Mouse (Mus musculus) brown adipose tissue, adult 24 weeks (tissue): ENCODE measurements around the gene Aars. TPM values are rescaled to one million over a fixed set of nuclear protein-coding genes. Genes with fewer than 3 reads are reported as not detected.

Experiments used
- polyA plus RNA-seq: library from polyadenylated mRNA; stranded (reverse); fragments of >200 nt; gene quantifications from 2 replicates; pipeline ENCODE4 v1.2.4, GENCODE M21; 2012; ENCODE audit not compliant: missing spikeins, insufficient read depth, insufficient read length

Gene Aars
- polyA plus RNA-seq, 1 experiment, result 27.1 TPM

Other genes starting within 250 kb of the Aars start
- 3.6 and 6.1 TPM in 2 replicates for gene Il34, start 227.2 kb upstream of the Aars start, polyA plus RNA-seq
- 52.6 and 53.8 TPM in 2 replicates for gene Cog4, start 186.5 kb upstream of the Aars start, polyA plus RNA-seq
- 8.6 and 13.7 TPM in 2 replicates for gene Sf3b3, start 186.4 kb upstream of the Aars start, polyA plus RNA-seq
- gene Fuk, start 130.7 kb upstream of the Aars start, polyA plus RNA-seq, result 2.9 and 4.6 TPM in 2 replicates
- 3.6 and 4.1 TPM in 2 replicates for gene St3gal2, start 113.2 kb upstream of the Aars start, polyA plus RNA-seq
- gene Ddx19a, start 35.3 kb upstream of the Aars start, polyA plus RNA-seq, result 15.8 and 21.4 TPM in 2 replicates
- 2.8 and 3.7 TPM in 2 replicates for gene Ddx19b, start 1.4 kb upstream of the Aars start, polyA plus RNA-seq
- gene Exosc6, start 23.2 kb downstream of the Aars start, polyA plus RNA-seq, result not detected in 2 replicates
- not detected in 2 replicates for gene Clec18a, start 59.3 kb downstream of the Aars start, polyA plus RNA-seq
- gene Pdpr, start 61.5 kb downstream of the Aars start, polyA plus RNA-seq, result 21.3 and 50.5 TPM in 2 replicates
- 13.9 and 21.8 TPM in 2 replicates for gene Glg1, start 226.1 kb downstream of the Aars start, polyA plus RNA-seq